Mouse (Mus musculus): ENCODE results near the gene Pde6b. TPM values are rescaled to one million over a fixed set of nuclear protein-coding genes. Genes with fewer than 3 reads are reported as not detected.

The Pde6b gene
- polyA plus RNA-seq, 1 experiment from 2014 or later = not detected

DNA sequence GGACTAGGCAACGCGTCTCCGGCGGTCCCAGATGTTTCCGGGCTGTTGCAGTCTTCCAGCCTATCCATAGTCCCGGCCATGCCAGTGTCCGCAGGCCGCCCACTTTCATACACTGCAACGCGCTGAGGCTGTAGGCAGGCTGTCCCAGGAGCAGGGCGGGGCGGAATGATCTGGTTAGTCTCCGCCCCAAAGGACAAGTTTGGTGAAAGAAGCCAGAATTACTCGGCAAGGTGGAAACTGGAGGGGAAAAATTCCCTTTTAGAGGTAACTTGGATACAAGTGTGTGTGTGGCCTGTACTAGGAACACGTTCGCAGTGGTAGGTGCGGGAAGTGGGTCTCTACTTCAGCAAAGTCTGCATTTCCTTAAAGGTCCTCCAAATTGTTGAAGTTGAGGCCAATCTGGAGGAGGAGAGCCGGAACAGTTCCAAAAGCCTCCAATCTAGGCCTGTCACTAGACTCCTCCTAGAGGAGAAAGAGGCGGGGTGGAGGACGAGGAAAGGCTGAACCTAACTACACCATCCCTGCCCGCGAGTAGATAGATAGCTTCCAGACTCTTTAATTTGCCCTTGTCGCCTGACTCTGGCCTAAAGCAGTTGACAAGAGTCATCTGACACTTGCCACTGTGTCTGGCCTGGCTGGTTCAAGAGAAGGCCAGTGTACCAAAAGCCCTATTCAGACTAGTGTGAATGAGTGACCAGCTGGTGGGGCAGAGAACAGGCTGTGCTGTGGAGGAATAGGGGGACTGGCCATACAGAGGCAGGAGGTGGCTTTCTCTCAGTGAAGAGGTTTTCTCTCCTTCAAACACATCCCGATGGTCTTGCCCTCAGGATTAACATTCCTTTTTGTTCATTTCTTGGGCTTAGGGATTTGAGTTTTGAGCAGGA, 60.8 kb downstream of the Pde6b start, which contains the start of gene Mfsd7a:
Gene Mfsd7a (minus strand): TSS at position 107 of the 884 bp plus-strand sequence.
- Histone ChIP-seq H3K4me3 (ENCODE audit: low read depth, low read length) (peak within 1 kb of the TSS; percentile 14; the same call in 1 of the 2 replicates), H3K36me3 (ENCODE audit: control insufficient read depth, insufficient read depth, low read length) (no peaks in the 10 kb centered on the region), H3K9ac (ENCODE audit: low read length) (peak within 1 kb of the TSS; percentile 29; the same call in 1 of the 2 replicates), H3K27ac (ENCODE audit: low read depth, low read length) (no peak within 1 kb of the TSS), H3K27me3 (replicated peaks; ENCODE audit: control insufficient read depth, insufficient read depth, low read length) (peaks cover 3% of the 10 kb centered on the region; the same call in 1 of the 2 replicates), H3K9me3 (replicated peaks; ENCODE audit: control insufficient read depth, low read length) (no peaks in the 10 kb centered on the region), H3K4me1 (ENCODE audit: control insufficient read depth, insufficient read depth, low read length) (no peaks in the 10 kb centered on the region), H3K4me2 (ENCODE audit: low read length) (peak within 1 kb of the TSS; percentile 40)
- 13% methylated on average over 24 of the region's 24 CpGs for WGBS
- DNase-seq (ENCODE audit: low spot score) = peak; percentile 18
- 0 out of 2 replicates have a peak, but pooled peaks have one; percentile 48 for ATAC-seq

DNA sequence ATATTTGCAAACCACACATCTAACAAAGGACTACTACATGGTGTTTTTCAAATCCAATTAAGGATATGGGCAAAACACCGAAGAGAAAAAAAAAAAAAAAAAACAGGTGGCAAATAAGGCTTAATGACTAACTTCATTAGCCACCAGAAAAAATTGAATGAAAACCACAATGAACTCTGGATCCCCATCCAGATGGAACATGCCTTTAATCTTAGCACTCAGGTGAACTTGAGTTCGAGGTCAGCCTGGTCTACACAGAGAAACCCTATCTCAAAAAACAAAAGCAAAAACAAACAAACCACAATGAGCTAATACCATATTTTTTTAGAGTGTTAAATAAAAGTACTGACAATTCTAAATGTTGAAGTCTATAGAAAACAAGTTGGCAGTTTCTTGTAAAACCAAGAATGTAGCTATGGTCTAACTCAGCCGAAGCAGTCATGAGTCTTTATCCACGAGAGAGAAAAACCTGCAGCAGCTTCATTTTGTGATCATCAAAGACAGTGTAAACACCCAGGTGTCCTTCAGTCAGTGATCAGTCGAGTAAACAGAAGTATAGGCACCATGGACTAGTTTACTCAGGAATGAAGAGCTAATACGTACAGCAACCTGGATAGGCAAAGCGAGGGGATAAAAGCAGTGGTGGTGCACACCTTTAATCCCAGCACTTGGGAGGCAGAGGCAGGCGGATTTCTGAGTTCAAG, 62.8 kb downstream of the Pde6b start:
- no peaks in the 10 kb centered on the region for H3K36me3 ChIP-seq (ENCODE audit: control insufficient read depth, insufficient read depth, low read length)
- H3K9me3 ChIP-seq (replicated peaks; ENCODE audit: control insufficient read depth, low read length) = no peaks in the 10 kb centered on the region
- peaks cover 3% of the 10 kb centered on the region; the same call in 1 of the 2 replicates for H3K27me3 ChIP-seq (replicated peaks; ENCODE audit: control insufficient read depth, insufficient read depth, low read length)
- H3K4me1 ChIP-seq (ENCODE audit: control insufficient read depth, insufficient read depth, low read length) = no peaks in the 10 kb centered on the region
- ATAC-seq (no peak), DNase-seq (ENCODE audit: low spot score) (no peak)
- H3K27ac ChIP-seq (ENCODE audit: low read depth, low read length) = no peak overlapping the region
- WGBS = 77% methylated on average over 8 of the region's 8 CpGs
- H3K4me3 ChIP-seq (ENCODE audit: low read depth, low read length) = no peak overlapping the region
- no peak overlapping the region for H3K4me2 ChIP-seq (ENCODE audit: low read length)
- H3K9ac ChIP-seq (ENCODE audit: low read length) = no peak overlapping the region

DNA sequence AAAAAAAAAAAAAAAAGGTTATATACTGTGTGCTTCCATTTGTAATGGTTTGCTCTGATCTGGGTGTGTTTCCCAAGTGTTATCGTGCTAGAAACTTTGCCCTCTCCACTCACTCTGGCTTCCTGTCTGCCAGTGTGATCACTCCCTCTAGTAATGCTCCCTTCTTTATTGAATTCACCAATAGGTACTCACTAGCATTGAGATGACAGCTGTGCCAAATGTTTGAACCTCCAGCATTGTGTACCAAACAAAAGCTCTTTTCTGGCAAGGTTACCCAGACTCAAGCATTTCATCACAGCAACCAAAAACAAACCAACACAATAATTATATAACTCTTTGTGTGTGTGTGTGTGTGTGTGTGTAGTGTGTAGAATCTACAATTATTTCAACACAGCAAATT, 63.4 kb downstream of the Pde6b start:
- Histone ChIP-seq H3K4me1 (ENCODE audit: control insufficient read depth, insufficient read depth, low read length) (no peaks in the 10 kb centered on the region), H3K27me3 (replicated peaks; ENCODE audit: control insufficient read depth, insufficient read depth, low read length) (peaks cover 3% of the 10 kb centered on the region; the same call in 1 of the 2 replicates), H3K9ac (ENCODE audit: low read length) (no peak overlapping the region), H3K9me3 (replicated peaks; ENCODE audit: control insufficient read depth, low read length) (no peaks in the 10 kb centered on the region), H3K4me2 (ENCODE audit: low read length) (no peak overlapping the region), H3K4me3 (ENCODE audit: low read depth, low read length) (no peak overlapping the region), H3K36me3 (ENCODE audit: control insufficient read depth, insufficient read depth, low read length) (no peaks in the 10 kb centered on the region), H3K27ac (ENCODE audit: low read depth, low read length) (no peak overlapping the region)
- ATAC-seq (no peak), DNase-seq (ENCODE audit: low spot score) (no peak)
- WGBS = 77% methylated on average over 1 of the region's 1 CpGs

DNA sequence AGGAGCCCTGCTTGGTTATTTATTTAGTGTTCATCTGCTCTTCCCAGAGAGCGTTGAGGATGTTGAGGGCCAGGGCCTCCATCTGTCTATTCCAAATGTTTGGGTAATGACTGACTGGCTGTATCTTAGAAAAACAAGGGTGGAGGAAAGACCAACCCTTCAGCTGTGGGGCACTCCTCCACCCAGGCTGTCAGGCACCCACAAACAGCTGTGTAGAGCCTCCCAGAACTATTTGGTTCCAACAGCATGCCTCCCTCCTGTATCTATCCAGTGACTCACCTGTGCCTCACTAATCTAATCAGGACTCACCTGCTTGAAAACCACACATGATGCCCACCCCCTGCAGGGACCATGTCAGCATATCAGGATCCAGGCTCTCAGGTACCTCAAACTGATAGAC, 64.2 kb downstream of the Pde6b start:
- Histone ChIP-seq H3K9ac (ENCODE audit: low read length) (no peak overlapping the region), H3K27me3 (replicated peaks; ENCODE audit: control insufficient read depth, insufficient read depth, low read length) (peaks cover 3% of the 10 kb centered on the region; the same call in 1 of the 2 replicates), H3K4me3 (ENCODE audit: low read depth, low read length) (no peak overlapping the region), H3K4me2 (ENCODE audit: low read length) (no peak overlapping the region), H3K27ac (ENCODE audit: low read depth, low read length) (no peak overlapping the region), H3K9me3 (replicated peaks; ENCODE audit: control insufficient read depth, low read length) (no peaks in the 10 kb centered on the region), H3K36me3 (ENCODE audit: control insufficient read depth, insufficient read depth, low read length) (no peaks in the 10 kb centered on the region), H3K4me1 (ENCODE audit: control insufficient read depth, insufficient read depth, low read length) (no peaks in the 10 kb centered on the region)
- ATAC-seq (no peak), DNase-seq (ENCODE audit: low spot score) (no peak)
- 93% methylated on average over 1 of the region's 1 CpGs for WGBS

DNA sequence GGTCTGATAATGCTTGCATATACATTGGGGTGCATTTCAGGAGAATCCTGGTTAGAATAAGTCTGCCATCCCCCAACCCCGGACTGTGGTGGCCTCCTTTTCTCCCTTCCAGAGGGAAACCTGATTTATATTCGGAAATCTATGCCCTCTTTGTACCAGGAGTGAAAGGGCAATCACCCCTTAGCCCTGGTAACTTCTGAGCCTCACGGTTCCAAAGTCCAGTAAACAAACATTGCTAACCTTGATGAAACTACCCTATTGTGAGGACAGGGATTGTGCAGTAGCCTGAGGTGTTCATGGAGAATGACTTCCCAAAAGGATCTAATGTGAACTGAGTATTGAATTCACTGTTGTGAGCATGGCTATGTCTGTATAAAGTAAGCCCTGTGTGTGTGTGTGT, 65.9 kb downstream of the Pde6b start:
- 46% methylated on average over 3 of the region's 3 CpGs for WGBS
- Histone ChIP-seq H3K36me3 (ENCODE audit: control insufficient read depth, insufficient read depth, low read length) (no peaks in the 10 kb centered on the region), H3K9ac (ENCODE audit: low read length) (no peak overlapping the region), H3K4me1 (ENCODE audit: control insufficient read depth, insufficient read depth, low read length) (no peaks in the 10 kb centered on the region), H3K4me2 (ENCODE audit: low read length) (no peak overlapping the region), H3K27ac (ENCODE audit: low read depth, low read length) (no peak overlapping the region), H3K9me3 (replicated peaks; ENCODE audit: control insufficient read depth, low read length) (no peaks in the 10 kb centered on the region), H3K4me3 (ENCODE audit: low read depth, low read length) (no peak overlapping the region), H3K27me3 (replicated peaks; ENCODE audit: control insufficient read depth, insufficient read depth, low read length) (peaks cover under 1% of the 10 kb centered on the region; the same call in 1 of the 2 replicates)
- no peak for ATAC-seq
- no peak for DNase-seq (ENCODE audit: low spot score)

DNA sequence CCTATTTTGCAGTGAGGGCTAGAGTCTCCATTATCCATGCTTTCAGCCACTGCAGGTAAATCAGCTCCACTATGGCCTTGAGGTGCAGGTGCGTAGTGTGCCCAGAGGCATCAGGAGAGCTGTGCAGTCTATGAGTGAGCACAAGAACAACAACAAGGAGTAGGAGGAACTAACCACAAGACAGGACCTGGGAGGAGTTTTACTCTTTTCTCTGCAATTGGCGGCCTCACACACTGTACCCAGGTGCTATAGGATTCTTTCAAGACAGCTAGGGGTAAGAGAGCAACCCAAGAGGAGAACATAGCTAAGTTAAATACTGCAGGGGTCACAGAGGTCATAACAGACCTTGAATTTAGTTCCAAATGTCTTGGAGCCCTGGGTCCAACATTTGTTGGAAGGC, 70.5 kb downstream of the Pde6b start:
- ATAC-seq (no peak), DNase-seq (ENCODE audit: low spot score) (no peak)
- WGBS = 79% methylated on average over 2 of the region's 2 CpGs
- Histone ChIP-seq H3K27ac (ENCODE audit: low read depth, low read length) (no peak overlapping the region), H3K4me2 (ENCODE audit: low read length) (no peak overlapping the region), H3K27me3 (replicated peaks; ENCODE audit: control insufficient read depth, insufficient read depth, low read length) (no peaks in the 10 kb centered on the region), H3K4me3 (ENCODE audit: low read depth, low read length) (no peak overlapping the region), H3K4me1 (ENCODE audit: control insufficient read depth, insufficient read depth, low read length) (peaks cover 15% of the 10 kb centered on the region), H3K9ac (ENCODE audit: low read length) (no peak overlapping the region), H3K9me3 (replicated peaks; ENCODE audit: control insufficient read depth, low read length) (no peaks in the 10 kb centered on the region), H3K36me3 (ENCODE audit: control insufficient read depth, insufficient read depth, low read length) (no peaks in the 10 kb centered on the region)

DNA sequence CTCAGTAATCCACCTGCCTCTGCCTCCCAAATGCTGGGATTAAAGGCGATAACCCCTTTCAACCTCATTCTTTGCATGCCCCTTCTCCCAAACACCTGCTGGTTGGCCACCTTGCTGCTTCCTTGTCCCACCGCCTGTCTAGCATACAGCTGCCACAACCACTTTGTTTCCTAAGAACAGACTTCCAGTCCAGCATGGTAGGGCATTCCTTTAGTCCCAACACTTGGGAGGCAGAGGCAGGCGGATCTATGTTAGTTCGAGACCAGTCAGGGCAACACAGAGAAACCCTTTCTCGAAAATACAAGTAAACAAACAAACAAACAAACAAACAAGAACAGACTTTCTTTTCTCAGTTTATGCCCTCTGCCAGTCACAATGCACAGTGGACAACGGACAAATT, 72.3 kb downstream of the Pde6b start:
- Histone ChIP-seq H3K36me3 (ENCODE audit: control insufficient read depth, insufficient read depth, low read length) (no peaks in the 10 kb centered on the region), H3K27ac (ENCODE audit: low read depth, low read length) (no peak overlapping the region), H3K4me1 (ENCODE audit: control insufficient read depth, insufficient read depth, low read length) (peaks cover 22% of the 10 kb centered on the region), H3K27me3 (replicated peaks; ENCODE audit: control insufficient read depth, insufficient read depth, low read length) (no peaks in the 10 kb centered on the region), H3K4me3 (ENCODE audit: low read depth, low read length) (peak overlapping the region; percentile 89), H3K9me3 (replicated peaks; ENCODE audit: control insufficient read depth, low read length) (no peaks in the 10 kb centered on the region), H3K4me2 (ENCODE audit: low read length) (peak overlapping the region; percentile 98), H3K9ac (ENCODE audit: low read length) (peak overlapping the region; percentile 99)
- DNase-seq (ENCODE audit: low spot score) (peak; percentile 0), ATAC-seq (no peak)
- WGBS = 44% methylated on average over 6 of the region's 6 CpGs

DNA sequence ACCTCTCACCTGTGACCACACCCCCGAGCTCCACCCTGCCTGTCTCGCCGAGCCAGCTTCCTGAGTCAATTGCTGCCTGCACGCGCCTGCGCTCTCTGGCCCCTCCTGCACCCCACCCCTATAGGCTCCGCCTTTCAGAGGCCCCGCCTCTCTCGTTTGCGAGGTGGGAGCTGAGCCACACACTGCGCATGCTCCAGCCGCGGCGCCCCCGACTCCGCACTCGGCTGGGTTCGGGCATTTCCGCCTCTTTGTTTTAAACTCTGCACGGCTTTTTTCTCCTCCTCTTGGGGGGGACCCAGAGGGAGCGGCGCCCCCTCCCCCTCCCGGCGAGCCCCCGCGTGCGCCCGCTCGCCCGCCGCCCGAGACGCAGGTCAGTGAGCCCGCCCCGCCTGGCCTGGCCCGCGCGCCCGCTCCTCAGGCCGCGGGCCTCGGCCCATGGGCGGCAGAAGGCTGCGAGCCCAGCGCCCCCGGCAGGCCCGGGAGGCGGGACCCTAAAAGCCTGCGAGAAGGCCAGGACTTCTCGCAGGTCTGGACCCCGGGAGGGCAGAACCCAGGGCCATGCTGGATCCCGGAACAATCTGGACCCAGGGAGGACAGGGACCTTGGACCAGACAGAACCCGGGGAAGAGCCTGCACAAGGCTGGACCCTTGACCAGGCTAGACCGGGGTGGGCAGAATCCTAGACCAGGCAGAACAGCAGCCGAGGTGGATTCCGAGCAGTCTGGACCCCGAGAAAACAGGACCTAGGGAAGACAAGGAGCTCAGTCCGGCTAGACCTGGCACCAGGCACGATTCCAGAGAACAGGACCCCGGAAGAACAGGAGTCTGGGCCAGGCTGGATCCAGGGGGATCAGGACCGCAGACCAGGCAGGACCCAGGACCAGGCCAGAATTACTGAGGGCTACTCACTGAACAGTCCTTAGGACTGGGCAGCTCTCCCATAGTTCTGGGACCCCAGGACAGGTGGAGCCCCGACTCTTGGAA, 73.2 kb downstream of the Pde6b start, which contains the start of gene Pcgf3:
Gene Pcgf3 (plus strand): TSS at position 151 of the 984 bp plus-strand sequence.
- DNase-seq (ENCODE audit: low spot score) (peak; percentile 98), ATAC-seq (peak; percentile 97)
- H3K9ac ChIP-seq (ENCODE audit: low read length) = peak within 1 kb of the TSS; percentile 99
- no peaks in the 10 kb centered on the region for H3K9me3 ChIP-seq (replicated peaks; ENCODE audit: control insufficient read depth, low read length)
- H3K27me3 ChIP-seq (replicated peaks; ENCODE audit: control insufficient read depth, insufficient read depth, low read length) = no peaks in the 10 kb centered on the region
- peaks cover 25% of the 10 kb centered on the region for H3K4me1 ChIP-seq (ENCODE audit: control insufficient read depth, insufficient read depth, low read length)
- H3K27ac ChIP-seq (ENCODE audit: low read depth, low read length) = peak within 1 kb of the TSS; percentile 86
- WGBS = 1% methylated on average over 58 of the region's 62 CpGs
- H3K4me2 ChIP-seq (ENCODE audit: low read length) = peak within 1 kb of the TSS; percentile 98
- H3K4me3 ChIP-seq (ENCODE audit: low read depth, low read length) = peak within 1 kb of the TSS; percentile 89
- no peaks in the 10 kb centered on the region for H3K36me3 ChIP-seq (ENCODE audit: control insufficient read depth, insufficient read depth, low read length)

Measured in forebrain, embryonic 14.5 days (tissue).